In genomic region chr4:133879145-133879902, GRCm38 (mm10) we compare ENCODE assay signal across 9 mouse cellular contexts. TPM values are rescaled to one million over a fixed set of nuclear protein-coding genes. Genes with fewer than 3 reads are reported as not detected.
DNase-seq lines count a peak whose midpoint lies in the region; ATAC-seq and TF ChIP-seq lines count a peak whose summit lies in the region.
"Had no signal": no experiment of that assay in that cellular context is flagged by ENCODE, and none has a peak within 500 bp of the region (broad histone marks: within the 10 kb centered on the region; RNA-seq: fewer than 3 reads in every experiment).

No protein-coding gene starts in this region.

- no peak for TF ChIP-seq EP300 in stomach, postnatal 0 days (optimal IDR thresholded peaks at IDR 0.05)

- H3K9me3 ChIP-seq in kidney, embryonic 16.5 days (ENCODE audit: low read length) = no peaks in the 10 kb centered on the region
- no peaks in the 10 kb centered on the region for H3K9me3 ChIP-seq in liver, embryonic 15.5 days (replicated peaks)
- H3K9me3 ChIP-seq in stomach, postnatal 0 days (ENCODE audit: control insufficient read depth, low read length) = no peaks in the 10 kb centered on the region
- no peaks in the 10 kb centered on the region for H3K9me3 ChIP-seq in hindbrain, embryonic 13.5 days

- TF ChIP-seq CTCF in stomach, postnatal 0 days (IDR thresholded peaks at IDR 0.05; ENCODE audit: low read depth) = no peak

- ATAC-seq in kidney, embryonic 16.5 days (ENCODE audit: low FRiP score, low TSS enrichment) = no peak
- peak; percentile 21 for ATAC-seq in liver, embryonic 15.5 days (ENCODE audit: insufficient read depth)
- ATAC-seq in stomach, postnatal 0 days (ENCODE audit: low FRiP score, low TSS enrichment) = peak; percentile 95
- ATAC-seq in hindbrain, embryonic 13.5 days (ENCODE audit: low FRiP score) = no peak
- ATAC-seq: hindbrain, postnatal 0 days had no signal

- H3K27me3 ChIP-seq in kidney, embryonic 16.5 days (ENCODE audit: insufficient read depth, low read length) = no peaks in the 10 kb centered on the region
- peaks cover 2% of the 10 kb centered on the region; the same call in 1 of the 2 replicates for H3K27me3 ChIP-seq in liver, embryonic 15.5 days
- H3K27me3 ChIP-seq in stomach, postnatal 0 days (ENCODE audit: control insufficient read depth, insufficient read depth, low read length) = no peaks in the 10 kb centered on the region
- H3K27me3 ChIP-seq in hindbrain, embryonic 13.5 days = no peaks in the 10 kb centered on the region

- H3K4me1 ChIP-seq in kidney, embryonic 16.5 days (ENCODE audit: insufficient read depth, low read length) = no peaks in the 10 kb centered on the region; the same call in 1 of the 2 replicates
- H3K4me1 ChIP-seq in liver, embryonic 15.5 days (replicated peaks) = peaks cover 67% of the 10 kb centered on the region
- no peaks in the 10 kb centered on the region for H3K4me1 ChIP-seq in stomach, postnatal 0 days (replicated peaks; ENCODE audit: control insufficient read depth, insufficient read depth)
- H3K4me1 ChIP-seq in hindbrain, embryonic 13.5 days (replicated peaks) = no peaks in the 10 kb centered on the region

- DNase-seq in kidney, adult 11 months = peak; percentile 42
- DNase-seq in MN1 (ENCODE audit: low spot score) = peak; percentile 31
- peak; percentile 89 for DNase-seq in stomach, postnatal 0 days (ENCODE audit: low spot score)
- DNase-seq in right cerebral cortex, adult 18-20 months = no peak
- no peak for DNase-seq in left cerebral cortex, postnatal 25 days (ENCODE audit: low spot score in 2 of 2)

- intact Hi-C loops in left cerebral cortex, postnatal 25 days (cut with DNase I) = no loop called here

- H3K9ac ChIP-seq in kidney, embryonic 16.5 days (replicated peaks; ENCODE audit: low read length) = no peak overlapping the region
- no peak overlapping the region for H3K9ac ChIP-seq in liver, embryonic 15.5 days
- no peak overlapping the region for H3K9ac ChIP-seq in stomach, postnatal 0 days (ENCODE audit: low read length)
- no peak overlapping the region for H3K9ac ChIP-seq in hindbrain, embryonic 13.5 days

- no peak overlapping the region for H3K27ac ChIP-seq in kidney, embryonic 16.5 days (ENCODE audit: low read length)
- peak overlapping the region; percentile 30 for H3K27ac ChIP-seq in liver, embryonic 15.5 days (replicated peaks)
- H3K27ac ChIP-seq in stomach, postnatal 0 days (replicated peaks) = peak overlapping the region; percentile 76
- no peak overlapping the region for H3K27ac ChIP-seq in hindbrain, embryonic 13.5 days
- H3K27ac ChIP-seq: hindbrain, postnatal 0 days had no signal

- no peak overlapping the region for H3K4me2 ChIP-seq in kidney, embryonic 16.5 days (replicated peaks; ENCODE audit: low read depth, low read length)
- 0 out of 2 replicates have a peak overlapping the region, but pooled peaks have one; percentile 10 for H3K4me2 ChIP-seq in liver, embryonic 15.5 days
- H3K4me2 ChIP-seq in stomach, postnatal 0 days (replicated peaks; ENCODE audit: low read depth) = no peak overlapping the region
- H3K4me2 ChIP-seq in hindbrain, embryonic 13.5 days = no peak overlapping the region

- H3K4me3 ChIP-seq in kidney, embryonic 16.5 days (ENCODE audit: low read length) = no peak overlapping the region
- H3K4me3 ChIP-seq in liver, embryonic 15.5 days (replicated peaks) = no peak overlapping the region
- H3K4me3 ChIP-seq in stomach, postnatal 0 days (ENCODE audit: low read depth, low read length) = no peak overlapping the region
- no peak overlapping the region for H3K4me3 ChIP-seq in hindbrain, embryonic 13.5 days

- 70% methylated on average over 12 of the region's 12 CpGs for WGBS in kidney, embryonic 16.5 days
- WGBS in liver, embryonic 15.5 days (ENCODE audit: insufficient replicate concordance) = 31% methylated on average over 12 of the region's 12 CpGs
- WGBS in stomach, postnatal 0 days = 54% methylated on average over 12 of the region's 12 CpGs
- 78% methylated on average over 12 of the region's 12 CpGs for WGBS in hindbrain, embryonic 13.5 days

- H3K36me3 ChIP-seq in kidney, embryonic 16.5 days (ENCODE audit: insufficient read depth, low read length) = 0 out of 2 replicates have a peak, but pooled peaks cover 4% of the 10 kb centered on the region
- no peaks in the 10 kb centered on the region for H3K36me3 ChIP-seq in liver, embryonic 15.5 days (replicated peaks)
- no peaks in the 10 kb centered on the region; the same call in 1 of the 2 replicates for H3K36me3 ChIP-seq in stomach, postnatal 0 days (ENCODE audit: control insufficient read depth, insufficient read depth, low read length)
- H3K36me3 ChIP-seq in hindbrain, embryonic 13.5 days = peaks cover 4% of the 10 kb centered on the region; the same call in 1 of the 2 replicates

RNA-seq across cellular contexts. Expression of gene Rps6ka1, which starts 8.3 kb away (rescaled TPM):
- 52.0 and 53.4 TPM in 2 replicates for polyA plus RNA-seq in kidney, embryonic 16.5 days (2015; fragmentation: Nextera tagmentation; extraction: Ambion mirVana)
- 68.0 and 77.2 TPM in 2 replicates for polyA plus RNA-seq in liver, embryonic 15.5 days (2015; fragmentation: Nextera tagmentation; extraction: Ambion mirVana)
- 45.5 and 46.0 TPM in 2 replicates for polyA plus RNA-seq in stomach, postnatal 0 days (2015; fragmentation: Nextera tagmentation; extraction: Ambion mirVana)
- 20.9 and 23.6 TPM in 2 replicates for polyA plus RNA-seq in hindbrain, embryonic 13.5 days (2015; fragmentation: Nextera tagmentation; extraction: Ambion mirVana)
- 10 to 100 TPM; 13.1 to 14.1 TPM for total RNA-seq in left cerebral cortex, postnatal 25 days (2021)

Comparison
In these comparisons a context has a peak if more than half of its experiments do, and no peak if none do; other contexts are left out.
1. DNase-seq: peak in kidney, adult 11 months (single experiment), MN1 (single experiment) and stomach, postnatal 0 days (single experiment); none in right cerebral cortex, adult 18-20 months (single experiment) and left cerebral cortex, postnatal 25 days (0 of 2).
2. ATAC-seq: peak in liver, embryonic 15.5 days (single experiment) and stomach, postnatal 0 days (single experiment); none in kidney, embryonic 16.5 days (single experiment) and hindbrain, embryonic 13.5 days (single experiment).
3. H3K27ac ChIP-seq: peak in liver, embryonic 15.5 days (single experiment) and stomach, postnatal 0 days (single experiment); none in kidney, embryonic 16.5 days (single experiment) and hindbrain, embryonic 13.5 days (single experiment).